Mouse (Mus musculus) midbrain, embryonic 13.5 days (tissue): Measurements from ENCODE around the gene Grem1. TPM values are rescaled to one million over a fixed set of nuclear protein-coding genes. Genes with fewer than 3 reads are reported as not detected.

Source experiments
- ATAC-seq: fragments of 200-750 bp; cut with Nextera tagmentation; 2 replicates; pipeline ENCODE4 v1.8.0; 2017; ENCODE audit warnings: mild to moderate bottlenecking, moderate TSS enrichment, moderate library complexity
- H3K27ac ChIP-seq: fragments of 300-500 bp; sonication (generic); 2 replicates; pipeline ENCODE4 v1.5.1; 2015; ENCODE audit warnings: inconsistent platforms, mild to moderate bottlenecking, moderate library complexity
- H3K27me3 ChIP-seq: fragments of 300-500 bp; sonication (generic); 2 replicates; pipeline ENCODE4 v1.6.1; 2015; ENCODE audit warnings: mild to moderate bottlenecking, inconsistent platforms
- H3K36me3 ChIP-seq: fragments of 300-500 bp; sonication (generic); 2 replicates; pipeline ENCODE4 v1.6.1; 2015; ENCODE audit warnings: mild to moderate bottlenecking, inconsistent platforms
- H3K4me1 ChIP-seq: fragments of 300-500 bp; sonication (generic); replicated peaks from 2 replicates; pipeline ENCODE4 v1.6.1; 2015; ENCODE audit warnings: inconsistent platforms
- H3K4me2 ChIP-seq: fragments of 300-500 bp; sonication (generic); replicated peaks from 2 replicates; pipeline ENCODE4 v1.6.1; 2015; ENCODE audit warnings: moderate library complexity, mild to moderate bottlenecking, inconsistent platforms
- H3K4me3 ChIP-seq: fragments of 300-500 bp; sonication (generic); replicated peaks from 2 replicates; pipeline ENCODE4 v1.5.1; 2015; ENCODE audit warnings: mild to moderate bottlenecking, inconsistent platforms
- H3K9ac ChIP-seq: fragments of 300-500 bp; sonication (generic); replicated peaks from 2 replicates; pipeline ENCODE4 v1.6.1; 2015; ENCODE audit warnings: mild to moderate bottlenecking, inconsistent platforms
- H3K9me3 ChIP-seq: fragments of 300-500 bp; sonication (generic); 2 replicates; pipeline ENCODE4 v1.6.1; 2016; ENCODE audit warnings: mild to moderate bottlenecking, inconsistent platforms
- WGBS: fragments of 180-500 bp; shearing (Covaris S2); methylation state at CpG from one replicate; pipeline ENCODE4 v1.1.7; 2015; 5-methylcytosine and 5-hydroxymethylcytosine counted together
- polyA plus RNA-seq: library from polyadenylated mRNA; unstranded; fragments of >200 nt; fragmentation: Nextera tagmentation; extraction: Ambion mirVana; gene quantifications from 2 replicates; pipeline ENCODE4 v1.2.1, GENCODE M21; 2015

Grem1 gene
- polyA plus RNA-seq, 1 experiment from 2014 or later: 0.63 TPM

DNA sequence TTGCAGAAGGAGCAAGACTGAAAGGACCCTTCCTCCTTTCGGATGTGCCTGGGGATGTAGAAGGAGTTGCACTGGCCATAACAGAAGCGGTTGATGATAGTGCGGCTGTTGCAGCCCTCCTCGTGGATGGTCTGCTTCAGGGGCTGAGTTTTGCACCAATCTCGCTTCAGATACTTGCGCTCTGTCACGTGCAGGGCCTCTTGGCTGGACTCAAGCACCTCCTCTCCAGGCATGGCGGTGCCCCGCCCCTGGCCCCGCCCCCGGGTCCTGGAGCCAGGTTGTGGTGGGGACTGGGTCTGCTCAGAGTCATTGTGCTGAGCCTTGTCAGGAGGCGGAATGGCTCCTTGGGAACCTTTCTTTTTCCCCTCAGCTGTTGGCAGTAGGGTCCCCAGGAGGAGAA, 8.7 kb downstream of the Grem1 start:
- Histone ChIP-seq H3K9ac (no peak overlapping the region), H3K4me1 (no peaks in the 10 kb centered on the region), H3K27ac (no peak overlapping the region), H3K27me3 (peaks cover 4% of the 10 kb centered on the region; the same call in 1 of the 2 replicates), H3K36me3 (no peaks in the 10 kb centered on the region), H3K4me2 (no peak overlapping the region), H3K9me3 (no peaks in the 10 kb centered on the region), H3K4me3 (no peak overlapping the region)
- WGBS: 77% methylated on average over 12 of the region's 12 CpGs
- ATAC-seq: 0 out of 2 replicates have a peak, but pooled peaks have one; percentile 4

DNA sequence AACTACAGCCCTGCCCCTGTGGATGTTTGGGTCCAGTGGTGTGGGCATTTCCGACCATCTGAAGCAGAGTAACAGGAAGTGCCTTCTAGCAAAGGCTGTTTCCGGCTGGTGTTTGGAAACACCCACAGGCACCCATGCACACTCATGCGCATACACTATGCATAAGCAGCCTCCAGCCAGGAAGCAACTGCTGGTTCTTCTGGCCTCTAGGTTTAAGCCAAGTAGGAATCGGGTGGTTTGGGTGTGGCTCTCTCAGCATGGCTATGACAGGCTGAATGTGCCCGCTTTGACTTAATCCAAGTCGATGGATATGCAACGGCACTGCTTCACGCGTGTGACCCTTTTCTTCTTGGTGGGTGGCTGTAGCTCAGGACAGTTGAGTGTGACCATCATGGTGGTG, 9.1 kb downstream of the Grem1 start:
- H3K9ac ChIP-seq: no peak overlapping the region
- no peak overlapping the region for H3K4me2 ChIP-seq
- no peaks in the 10 kb centered on the region for H3K36me3 ChIP-seq
- no peaks in the 10 kb centered on the region for H3K9me3 ChIP-seq
- 89% methylated on average over 9 of the region's 9 CpGs for WGBS
- 0 out of 2 replicates have a peak, but pooled peaks cover 3% of the 10 kb centered on the region for H3K27me3 ChIP-seq
- ATAC-seq: peak; percentile 17; the same call in 1 of the 2 replicates
- H3K4me1 ChIP-seq: no peaks in the 10 kb centered on the region
- no peak overlapping the region for H3K27ac ChIP-seq
- H3K4me3 ChIP-seq: no peak overlapping the region

DNA sequence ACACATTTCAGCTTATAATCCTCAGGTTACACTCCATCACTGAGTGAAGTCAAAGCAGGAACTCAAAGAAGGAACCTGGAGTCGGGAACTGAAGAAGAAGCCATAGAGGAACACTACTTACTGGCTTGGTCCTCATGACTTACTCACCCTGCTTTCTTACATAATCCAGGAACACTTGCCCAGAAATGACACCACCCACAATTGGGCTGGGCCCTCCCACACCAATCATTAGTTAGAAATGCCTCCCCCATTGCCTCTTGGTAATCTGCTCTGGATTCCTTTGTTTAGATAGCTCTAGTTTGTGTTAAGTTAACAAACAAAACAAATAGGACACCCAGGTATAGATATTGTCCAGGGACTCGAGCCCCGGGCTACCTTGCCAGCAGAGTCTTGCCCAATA, 29.9 kb downstream of the Grem1 start:
- Histone ChIP-seq H3K36me3 (no peaks in the 10 kb centered on the region), H3K9me3 (no peaks in the 10 kb centered on the region), H3K4me2 (no peak overlapping the region), H3K27ac (no peak overlapping the region), H3K4me1 (no peaks in the 10 kb centered on the region), H3K9ac (no peak overlapping the region), H3K27me3 (no peaks in the 10 kb centered on the region), H3K4me3 (no peak overlapping the region)
- WGBS: 91% methylated on average over 3 of the region's 3 CpGs
- no peak for ATAC-seq

DNA sequence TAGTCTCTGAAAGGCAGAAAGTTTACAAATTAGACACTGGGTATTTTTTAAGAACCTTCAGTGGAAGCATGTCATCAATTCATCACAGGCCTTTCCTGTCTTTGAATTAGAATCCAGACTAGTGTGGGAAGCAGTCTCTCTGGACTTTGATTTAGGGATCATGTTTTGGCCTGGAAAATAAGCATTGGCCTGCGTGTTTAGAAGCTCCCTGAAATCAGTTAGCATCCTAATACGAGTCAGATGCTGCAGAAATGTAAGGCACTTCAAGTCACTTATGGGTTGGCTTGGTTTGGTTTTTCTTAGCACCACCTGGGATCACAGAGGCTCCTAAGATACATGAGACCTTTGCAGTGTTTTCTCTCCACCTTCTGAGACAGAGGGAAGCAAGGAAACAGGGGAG, 43.6 kb downstream of the Grem1 start:
- Histone ChIP-seq H3K36me3 (no peaks in the 10 kb centered on the region), H3K9ac (no peak overlapping the region), H3K27me3 (no peaks in the 10 kb centered on the region), H3K27ac (no peak overlapping the region), H3K4me2 (no peak overlapping the region), H3K4me1 (no peaks in the 10 kb centered on the region), H3K4me3 (no peak overlapping the region), H3K9me3 (no peaks in the 10 kb centered on the region)
- no peak for ATAC-seq
- WGBS: 80% methylated on average over 2 of the region's 2 CpGs

GRCm38 (mm10) chr2:113713406-113713805, 45.0 kb downstream of the Grem1 start:
- H3K4me2 ChIP-seq: no peak overlapping the region
- H3K9ac ChIP-seq: no peak overlapping the region
- ATAC-seq: no peak
- no peaks in the 10 kb centered on the region for H3K4me1 ChIP-seq
- WGBS: 81% methylated on average over 2 of the region's 2 CpGs
- H3K36me3 ChIP-seq: no peaks in the 10 kb centered on the region
- no peaks in the 10 kb centered on the region for H3K9me3 ChIP-seq
- H3K27ac ChIP-seq: no peak overlapping the region
- H3K4me3 ChIP-seq: no peak overlapping the region
- H3K27me3 ChIP-seq: no peaks in the 10 kb centered on the region

GRCm38 (mm10) chr2:113707507-113707906, 50.9 kb downstream of the Grem1 start:
- H3K4me2 ChIP-seq: no peak overlapping the region
- no peak overlapping the region for H3K9ac ChIP-seq
- no peaks in the 10 kb centered on the region for H3K9me3 ChIP-seq
- no peaks in the 10 kb centered on the region for H3K27me3 ChIP-seq
- 0 out of 2 replicates have a peak, but pooled peaks cover 2% of the 10 kb centered on the region for H3K4me1 ChIP-seq
- ATAC-seq: peak; percentile 79
- H3K27ac ChIP-seq: no peak overlapping the region
- H3K36me3 ChIP-seq: no peaks in the 10 kb centered on the region
- WGBS: 33% methylated on average over 4 of the region's 4 CpGs
- no peak overlapping the region for H3K4me3 ChIP-seq

- H3K27me3 ChIP-seq: no peaks in the 10 kb centered on the region
- ATAC-seq: no peak
- H3K36me3 ChIP-seq: no peaks in the 10 kb centered on the region
- no peak overlapping the region for H3K4me2 ChIP-seq
- H3K9me3 ChIP-seq: no peaks in the 10 kb centered on the region
- no peak overlapping the region for H3K27ac ChIP-seq
- 86% methylated on average over 5 of the region's 5 CpGs for WGBS
- H3K4me3 ChIP-seq: no peak overlapping the region
- no peak overlapping the region for H3K9ac ChIP-seq
- H3K4me1 ChIP-seq: no peaks in the 10 kb centered on the region
Observed at GRCm38 (mm10) chr2:113701507-113701906, 56.9 kb downstream of the Grem1 start.

DNA sequence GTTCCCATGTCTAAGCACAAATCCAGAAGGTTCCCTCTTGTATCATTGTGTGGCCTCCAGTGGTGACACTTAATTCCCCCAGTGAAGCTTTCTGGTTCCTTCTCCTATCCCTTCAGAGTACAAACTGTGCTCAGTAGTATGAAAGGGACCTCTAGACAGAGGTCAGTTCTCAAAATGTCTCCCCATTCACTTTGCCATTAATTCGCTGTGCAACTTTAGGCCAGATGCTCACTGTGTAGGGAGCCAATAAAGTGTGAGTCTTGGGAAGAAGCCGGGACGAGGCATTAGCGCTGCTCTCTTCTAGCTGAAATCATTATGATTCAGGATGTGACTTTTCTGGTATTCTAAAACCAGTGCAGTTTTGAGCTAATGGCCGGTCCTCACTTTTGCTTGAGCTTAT, 61.8 kb downstream of the Grem1 start:
- Histone ChIP-seq H3K27me3 (no peaks in the 10 kb centered on the region), H3K4me3 (no peak overlapping the region), H3K27ac (no peak overlapping the region), H3K9me3 (no peaks in the 10 kb centered on the region), H3K36me3 (no peaks in the 10 kb centered on the region), H3K4me2 (no peak overlapping the region), H3K4me1 (no peaks in the 10 kb centered on the region), H3K9ac (no peak overlapping the region)
- 92% methylated on average over 5 of the region's 5 CpGs for WGBS
- no peak for ATAC-seq

DNA sequence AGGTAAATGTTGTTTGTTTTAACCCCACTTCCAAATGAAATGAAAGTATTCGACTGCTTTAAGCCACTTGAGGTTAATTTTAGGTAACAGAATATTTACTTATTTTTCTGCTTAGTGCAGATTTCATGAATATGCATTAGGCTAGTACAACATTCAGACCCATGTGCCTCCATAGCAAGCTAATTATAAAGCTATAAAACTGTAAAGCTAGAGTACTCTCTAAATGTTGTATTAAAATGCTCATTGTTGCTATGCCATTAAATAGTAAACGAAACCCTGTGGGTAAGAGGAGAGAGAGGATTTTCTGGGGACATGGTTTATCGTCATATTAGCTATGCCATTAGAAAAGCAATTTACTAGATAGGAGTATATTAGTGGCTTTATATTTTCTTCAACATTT, 62.2 kb downstream of the Grem1 start:
- 86% methylated on average over 3 of the region's 3 CpGs for WGBS
- Histone ChIP-seq H3K9ac (no peak overlapping the region), H3K9me3 (no peaks in the 10 kb centered on the region), H3K36me3 (no peaks in the 10 kb centered on the region), H3K27ac (no peak overlapping the region), H3K4me2 (no peak overlapping the region), H3K27me3 (no peaks in the 10 kb centered on the region), H3K4me3 (no peak overlapping the region), H3K4me1 (no peaks in the 10 kb centered on the region)
- no peak for ATAC-seq

Other genes with a start within 250 kb of the Grem1 start
- 188 and 212 TPM in 2 replicates for gene Scg5, start 70.5 kb upstream of the Grem1 start, polyA plus RNA-seq
- gene Arhgap11a, start 90.0 kb upstream of the Grem1 start, polyA plus RNA-seq: 23.4 and 24.5 TPM in 2 replicates